Mouse (Mus musculus) heart, postnatal 0 days (tissue): ENCODE data around the gene Scaf8. TPM values are rescaled to one million over a fixed set of nuclear protein-coding genes. Genes with fewer than 3 reads are reported as not detected.
"Not testable (repeated sequence)": the region's sequence is repeated elsewhere in the genome, so short reads cannot be mapped to it uniquely, and the experiment has no call there.

Source experiments
- ATAC-seq: fragments of 200-750 bp; cut with Nextera tagmentation; 2 replicates; pipeline ENCODE4 v1.8.0; 2017; ENCODE audit warnings: low read depth, moderate number of reproducible peaks, moderate library complexity; ENCODE audit not compliant: insufficient read depth
- DNase-seq: peaks from one replicate; pipeline ENCODE4 v3.0.0-alpha.2; 2016; ENCODE audit warnings: low spot score
- H3K27ac ChIP-seq: fragments of 300-500 bp; sonication (generic); 2 replicates; pipeline ENCODE4 v1.5.1; 2014; ENCODE audit warnings: low read depth, mild to moderate bottlenecking
- H3K27me3 ChIP-seq: fragments of 300-500 bp; sonication (generic); 2 replicates; pipeline ENCODE4 v1.6.1; 2014; ENCODE audit warnings: low read length, mixed read lengths; ENCODE audit not compliant: control insufficient read depth, insufficient read depth
- H3K36me3 ChIP-seq: fragments of 300-500 bp; sonication (generic); replicated peaks from 2 replicates; pipeline ENCODE4 v1.6.1; 2014; ENCODE audit warnings: low read length, mixed read lengths; ENCODE audit not compliant: control insufficient read depth, insufficient read depth
- H3K4me1 ChIP-seq: fragments of 300-500 bp; sonication (generic); 2 replicates; pipeline ENCODE4 v1.6.1; 2014; ENCODE audit warnings: antibody characterized with exemption; ENCODE audit not compliant: control insufficient read depth, insufficient read depth
- H3K4me2 ChIP-seq: fragments of 300-500 bp; sonication (generic); 2 replicates; pipeline ENCODE4 v1.6.1; 2014; ENCODE audit warnings: low read depth, mild to moderate bottlenecking, low read length, moderate library complexity
- H3K4me3 ChIP-seq: fragments of 300-500 bp; sonication (generic); 2 replicates; pipeline ENCODE4 v1.5.1; 2014; ENCODE audit warnings: low read depth, low read length
- H3K9ac ChIP-seq: fragments of 300-500 bp; sonication (generic); replicated peaks from 2 replicates; pipeline ENCODE4 v1.6.1; 2014; ENCODE audit warnings: low read depth, low read length, mixed read lengths
- H3K9me3 ChIP-seq: fragments of 300-500 bp; sonication (generic); replicated peaks from 2 replicates; pipeline ENCODE4 v1.6.1; 2016; ENCODE audit warnings: low read length; ENCODE audit not compliant: control insufficient read depth
- CTCF ChIP-seq: IDR thresholded peaks from 2 replicates; pipeline ENCODE4 v1.5.1; 2016; ENCODE audit warnings: antibody characterized with exemption, control low read depth, low read depth
- EP300 ChIP-seq: IDR thresholded peaks from 2 replicates; pipeline ENCODE4 v1.6.1; 2016; ENCODE audit warnings: antibody characterized with exemption, low read depth
- WGBS: fragments of 180-500 bp; shearing (Covaris S2); extraction: QIAGEN DNeasy Blood & Tissue Kit; methylation state at CpG from one replicate; pipeline ENCODE4 v1.1.7; 2014; 5-methylcytosine and 5-hydroxymethylcytosine counted together
- polyA plus RNA-seq: library from polyadenylated mRNA; unstranded; fragments of >200 nt; fragmentation: Nextera tagmentation; extraction: Ambion mirVana; gene quantifications from 2 replicates; pipeline ENCODE4 v1.2.1, GENCODE M21; 2015
- total RNA-seq: library from RNA; depleted of rRNA; stranded (reverse); fragments of >200 nt; gene quantifications from 2 replicates; pipeline ENCODE4 v1.2.3, GENCODE M21; 2014; ENCODE audit warnings: low replicate concordance

The Scaf8 gene
- total and polyA plus RNA-seq, 2 experiments from 2014 or later, result 8.4 to 25.5 TPM

GRCm38 (mm10) chr17:3114358-3114719 is 433 bp upstream of the Scaf8 start:
- peak; percentile 58 for ATAC-seq

DNA sequence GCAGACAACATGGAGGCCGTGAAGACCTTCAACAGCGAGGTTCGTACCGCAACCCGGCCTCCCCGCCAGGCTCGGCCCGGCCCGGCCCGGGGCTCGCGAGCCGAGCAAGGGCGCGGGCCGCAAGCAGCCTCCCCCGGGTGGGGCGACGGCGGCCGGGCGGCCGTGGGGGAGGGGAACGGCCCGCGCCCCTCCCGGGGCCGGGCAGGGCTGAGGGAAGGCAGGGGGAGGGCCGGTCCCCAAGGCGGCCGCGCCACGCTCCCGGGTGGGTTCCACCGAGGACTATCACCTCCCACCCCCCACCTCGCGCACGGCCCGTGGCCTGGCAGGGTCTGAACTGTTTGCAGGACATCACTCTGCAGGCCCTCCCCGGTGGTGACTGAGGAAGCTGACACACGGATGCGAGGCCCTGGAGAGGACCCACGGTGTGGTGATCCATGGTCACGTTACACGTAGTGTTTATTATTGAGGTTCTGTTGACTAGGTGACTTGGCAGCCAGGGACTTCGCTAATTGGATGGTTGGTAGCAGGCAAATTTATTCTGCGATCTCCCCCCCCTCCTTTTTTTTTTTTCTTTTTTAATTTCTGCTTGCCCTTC is 705 bp downstream of the Scaf8 start:
- no peak for TF ChIP-seq CTCF
- no peak for TF ChIP-seq EP300

More at GRCm38 (mm10) chr17:3114358-3114719, 433 bp upstream of the Scaf8 start:
- TF ChIP-seq CTCF, result peak; percentile 8; the same call in 1 of the 2 replicates
- TF ChIP-seq EP300, result no peak
- Histone ChIP-seq H3K36me3 (no peaks in the 10 kb centered on the region), H3K4me3 (peak overlapping the region; percentile 94), H3K9ac (peak overlapping the region; percentile 96), H3K9me3 (no peaks in the 10 kb centered on the region), H3K27ac (peak overlapping the region; percentile 99), H3K4me1 (peaks cover 22% of the 10 kb centered on the region), H3K4me2 (peak overlapping the region; percentile 89), H3K27me3 (no peaks in the 10 kb centered on the region)
- WGBS, result under 1% methylated on average over 31 of the region's 31 CpGs
- DNase-seq, result peak; percentile 73

GRCm38 (mm10) chr17:3120949-3121348 is 6.2 kb downstream of the Scaf8 start:
- H3K27ac ChIP-seq, H3K4me2 ChIP-seq, ATAC-seq, H3K4me3 ChIP-seq, H3K9me3 ChIP-seq, H3K27me3 ChIP-seq, H3K9ac ChIP-seq, H3K36me3 ChIP-seq, DNase-seq: not testable (repeated sequence)
- peaks cover 16% of the 10 kb centered on the region; the same call in 1 of the 2 replicates for H3K4me1 ChIP-seq
- WGBS, result 51% methylated on average over 8 of the region's 8 CpGs

More for the DNA sequence above, 705 bp downstream of the Scaf8 start:
- Histone ChIP-seq H3K9ac (peak overlapping the region; percentile 96), H3K4me2 (peak overlapping the region; percentile 89), H3K27me3 (no peaks in the 10 kb centered on the region), H3K9me3 (no peaks in the 10 kb centered on the region), H3K4me1 (peaks cover 22% of the 10 kb centered on the region), H3K27ac (peak overlapping the region; percentile 99), H3K4me3 (peak overlapping the region; percentile 94), H3K36me3 (no peaks in the 10 kb centered on the region)
- under 1% methylated on average over 33 of the region's 47 CpGs for WGBS
- ATAC-seq (peak; percentile 56), DNase-seq (peak; percentile 63)

- ATAC-seq, H3K9ac ChIP-seq, DNase-seq, H3K27ac ChIP-seq, H3K4me1 ChIP-seq, H3K9me3 ChIP-seq, H3K4me2 ChIP-seq, H3K36me3 ChIP-seq, H3K27me3 ChIP-seq, H3K4me3 ChIP-seq: not testable (repeated sequence)
- 26% methylated on average over 1 of the region's 1 CpGs for WGBS
These were observed 8.8 kb downstream of the Scaf8 start for GRCm38 (mm10) chr17:3123581-3123980.

GRCm38 (mm10) chr17:3128716-3129115 is 13.9 kb downstream of the Scaf8 start:
- TF ChIP-seq CTCF (no peak), EP300 (no peak)
- Histone ChIP-seq H3K9me3 (no peaks in the 10 kb centered on the region), H3K4me3 (no peak overlapping the region), H3K27ac (no peak overlapping the region), H3K27me3 (no peaks in the 10 kb centered on the region), H3K36me3 (peaks cover 21% of the 10 kb centered on the region), H3K4me2 (no peak overlapping the region), H3K4me1 (peaks cover 10% of the 10 kb centered on the region; the same call in 1 of the 2 replicates), H3K9ac (no peak overlapping the region)
- DNase-seq (no peak), ATAC-seq (no peak)
- 64% methylated on average over 1 of the region's 1 CpGs for WGBS

DNA sequence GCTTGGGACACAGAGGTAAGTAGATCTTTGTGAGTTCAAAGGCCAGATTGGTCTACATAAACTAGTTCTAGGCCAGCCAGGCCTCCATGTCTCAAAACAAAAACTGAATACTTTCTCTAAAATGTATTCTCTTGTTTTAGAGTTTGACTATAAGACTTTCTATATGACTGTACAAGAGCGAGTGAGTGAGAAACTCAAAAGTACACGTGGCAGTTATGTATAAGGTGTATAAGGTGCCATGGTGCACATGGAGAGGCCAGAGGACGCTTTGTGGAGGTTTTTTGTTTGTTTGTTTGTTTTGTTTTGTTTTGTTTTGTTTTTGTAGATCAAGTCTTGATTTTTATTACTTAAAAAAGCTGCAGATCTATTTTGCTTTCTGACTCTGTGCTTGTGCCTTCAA is 15.0 kb downstream of the Scaf8 start:
- no peak for DNase-seq
- peaks cover 21% of the 10 kb centered on the region for H3K36me3 ChIP-seq
- no peak overlapping the region for H3K9ac ChIP-seq
- no peak overlapping the region for H3K27ac ChIP-seq
- no peaks in the 10 kb centered on the region for H3K9me3 ChIP-seq
- TF ChIP-seq EP300 (no peak), CTCF (no peak)
- H3K27me3 ChIP-seq, result no peaks in the 10 kb centered on the region
- H3K4me1 ChIP-seq, result peaks cover 10% of the 10 kb centered on the region; the same call in 1 of the 2 replicates
- no peak for ATAC-seq
- no peak overlapping the region for H3K4me2 ChIP-seq
- 87% methylated on average over 3 of the region's 3 CpGs for WGBS
- no peak overlapping the region for H3K4me3 ChIP-seq
